Mouse (Mus musculus) frontal cortex, postnatal 14 days (tissue): ENCODE results near the gene Gm3373.
"Not testable (repeated sequence)": the region's sequence is repeated elsewhere in the genome, so short reads cannot be mapped to it uniquely, and the experiment has no call there.

Source experiments
- DNase-seq, 2 experiments: peaks; one replicate each; pipeline ENCODE4 v3.0.0; 2022; ENCODE audit warnings: low spot score in 2 of 2

Gene Gm3373

DNA sequence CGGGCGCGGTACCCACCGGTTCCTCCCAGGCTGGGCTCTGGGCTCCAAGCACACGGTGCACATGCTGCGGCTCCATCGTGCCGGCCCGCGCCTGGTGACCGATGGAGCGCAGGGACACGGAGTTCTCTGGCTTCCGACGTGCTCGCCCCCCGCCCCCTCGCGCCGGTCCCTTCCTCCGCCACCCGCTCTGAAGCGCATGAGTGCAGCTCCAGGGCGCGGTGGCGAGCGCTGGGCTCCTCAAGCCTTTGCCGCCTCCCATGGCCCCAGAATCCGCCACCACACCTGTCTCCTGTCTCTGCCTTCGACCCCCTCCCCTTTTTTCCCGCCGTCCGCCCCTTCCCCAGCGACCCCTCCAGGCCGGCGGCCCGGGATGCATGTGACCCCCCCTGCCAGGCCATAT, at the start of gene Gm3373:
Gene Gm3373, minus strand, starts transcription at position 101 of the 400 bp plus-strand sequence.
- not testable (repeated sequence) for DNase-seq

DNA sequence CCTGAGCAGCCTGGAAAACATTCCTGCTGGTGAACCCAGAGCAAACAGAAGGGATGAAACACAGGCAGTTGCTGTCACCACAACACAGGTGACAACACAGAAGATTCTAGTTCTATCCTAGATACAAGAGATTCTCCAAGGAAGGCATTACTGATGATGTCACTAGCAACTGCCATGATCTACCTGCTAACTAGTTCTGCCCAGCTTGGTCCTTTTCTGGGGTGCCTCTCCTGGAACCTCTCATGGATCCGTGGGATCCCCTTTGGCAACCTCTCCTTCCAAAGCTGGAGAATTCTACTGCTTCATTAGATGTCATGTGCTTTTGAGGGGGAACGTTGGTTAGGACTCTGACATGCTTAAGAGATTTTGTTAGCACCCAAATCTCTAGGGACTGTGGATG, 54.0 kb downstream of the Gm3373 start, which contains the start of gene Gm9603:
Gene Gm9603, minus strand, starts transcription at position 101 of the 400 bp plus-strand sequence.
- not testable (repeated sequence) for DNase-seq
